Mouse (Mus musculus): ENCODE measurements around the gene Slc30a3. TPM values are rescaled to one million over a fixed set of nuclear protein-coding genes. Genes with fewer than 3 reads are reported as not detected.

Gene Slc30a3
- polyA plus RNA-seq, 2 experiments: 0.26 to 0.41 TPM

DNA sequence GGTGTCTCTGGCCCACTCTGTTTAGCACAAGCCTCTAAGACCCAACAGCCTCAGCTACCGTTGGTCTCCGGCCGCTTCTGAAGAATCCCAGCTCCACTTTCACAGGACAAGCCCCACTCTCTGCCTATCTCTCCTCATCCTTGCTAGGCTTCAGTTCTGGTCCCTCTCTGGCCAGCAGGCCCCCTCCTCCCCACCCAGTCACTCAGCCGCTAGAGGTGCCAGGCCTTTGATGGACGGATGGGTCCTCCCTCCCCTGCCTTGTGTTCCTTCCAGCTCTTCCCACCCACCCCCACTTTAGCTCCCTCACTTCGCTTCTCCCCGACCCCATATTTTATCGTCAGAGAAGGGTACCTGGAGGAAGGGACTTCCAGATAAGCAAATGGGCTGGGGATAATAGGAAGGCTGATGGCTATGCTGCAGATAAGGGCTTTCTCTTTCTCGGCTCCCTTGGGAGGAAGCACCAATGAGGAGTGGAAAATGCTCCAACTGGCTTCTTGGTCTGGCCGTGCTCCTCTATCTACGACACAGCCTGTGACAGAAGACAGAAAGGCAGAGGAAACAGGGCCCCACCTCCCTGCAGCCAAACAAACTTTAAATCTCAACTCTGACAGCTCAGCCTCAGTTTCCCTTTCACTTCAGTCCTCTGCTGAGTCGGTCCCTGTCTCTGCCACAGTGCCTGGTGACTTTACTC, 25.0 kb downstream of the Slc30a3 start:
- peaks cover 3% of the 10 kb centered on the region; the same call in 1 of the 2 replicates for H3K27me3 ChIP-seq (ENCODE audit: control insufficient read depth, insufficient read depth, low read length)
- no peak for DNase-seq (ENCODE audit: low read depth in 3 of 3, low spot score in 3 of 3)
- 15% methylated on average over 12 of the region's 12 CpGs for WGBS (ENCODE audit: insufficient replicate concordance)
- H3K4me3 ChIP-seq (ENCODE audit: insufficient read depth in 1 of 2, low read depth in 2 of 2, low read length in 2 of 2): no peak overlapping the region
- no peak for TF ChIP-seq EP300 (IDR thresholded peaks at IDR 0.05; ENCODE audit: low read depth)
- TF ChIP-seq CTCF (IDR thresholded peaks at IDR 0.05; ENCODE audit: low read depth): no peak
- H3K4me1 ChIP-seq (replicated peaks; ENCODE audit: control insufficient read depth in 2 of 2, insufficient read depth in 2 of 2, low read length in 1 of 2): peaks cover 0 to 7% of the 10 kb centered on the region in 2 experiments; a peak in 2 of 4 replicates
- no peaks in the 10 kb centered on the region for H3K9me3 ChIP-seq (ENCODE audit: control insufficient read depth, low read length)
- no peak for ATAC-seq (ENCODE audit: insufficient read depth)
- no peaks in the 10 kb centered on the region; the same call in 1 of the 2 replicates for H3K36me3 ChIP-seq (replicated peaks; ENCODE audit: control insufficient read depth, insufficient read depth, low read depth)
- no peak overlapping the region; the same call in 1 of the 2 replicates for H3K9ac ChIP-seq (replicated peaks)
- H3K4me2 ChIP-seq (ENCODE audit: low read depth): peak overlapping the region; percentile 8; the same call in 1 of the 2 replicates
- no peak overlapping the region for H3K27ac ChIP-seq

DNA sequence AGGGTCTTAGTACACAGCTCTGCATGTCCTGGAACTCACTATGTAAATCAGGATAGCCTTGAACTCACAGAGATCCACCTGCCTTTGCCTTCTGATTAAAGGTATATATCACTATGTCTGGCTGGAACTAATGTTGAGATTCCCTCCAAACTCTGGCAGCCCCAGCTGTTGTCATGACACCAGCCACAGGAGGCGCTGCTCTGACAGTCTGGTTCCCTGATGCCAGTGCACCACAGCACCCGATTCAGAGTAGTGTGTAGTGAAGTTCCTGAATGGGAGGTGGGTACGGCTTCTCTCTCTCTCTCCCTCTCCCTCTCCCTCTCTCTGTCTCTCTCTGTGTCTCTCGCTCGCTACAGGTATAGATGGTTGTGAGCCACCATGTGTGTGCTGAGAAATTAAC, 25.7 kb downstream of the Slc30a3 start:
- Histone ChIP-seq H3K27ac (no peak overlapping the region), H3K4me3 (ENCODE audit: insufficient read depth in 1 of 2, low read depth in 2 of 2, low read length in 2 of 2) (no peak overlapping the region), H3K36me3 (replicated peaks; ENCODE audit: control insufficient read depth, insufficient read depth, low read depth) (no peaks in the 10 kb centered on the region; the same call in 1 of the 2 replicates), H3K9ac (replicated peaks) (no peak overlapping the region), H3K4me1 (replicated peaks; ENCODE audit: control insufficient read depth in 2 of 2, insufficient read depth in 2 of 2, low read length in 1 of 2) (peaks cover 0 to 7% of the 10 kb centered on the region in 2 experiments; a peak in 2 of 4 replicates), H3K9me3 (ENCODE audit: control insufficient read depth, low read length) (no peaks in the 10 kb centered on the region), H3K4me2 (ENCODE audit: low read depth) (no peak overlapping the region), H3K27me3 (ENCODE audit: control insufficient read depth, insufficient read depth, low read length) (peaks cover 3% of the 10 kb centered on the region; the same call in 1 of the 2 replicates)
- ATAC-seq (ENCODE audit: insufficient read depth) (no peak), DNase-seq (ENCODE audit: low read depth in 3 of 3, low spot score in 3 of 3) (no peak)
- TF ChIP-seq CTCF (IDR thresholded peaks at IDR 0.05; ENCODE audit: low read depth) (peak; percentile 82), EP300 (IDR thresholded peaks at IDR 0.05; ENCODE audit: low read depth) (no peak)
- WGBS (ENCODE audit: insufficient replicate concordance): 11% methylated on average over 5 of the region's 5 CpGs

DNA sequence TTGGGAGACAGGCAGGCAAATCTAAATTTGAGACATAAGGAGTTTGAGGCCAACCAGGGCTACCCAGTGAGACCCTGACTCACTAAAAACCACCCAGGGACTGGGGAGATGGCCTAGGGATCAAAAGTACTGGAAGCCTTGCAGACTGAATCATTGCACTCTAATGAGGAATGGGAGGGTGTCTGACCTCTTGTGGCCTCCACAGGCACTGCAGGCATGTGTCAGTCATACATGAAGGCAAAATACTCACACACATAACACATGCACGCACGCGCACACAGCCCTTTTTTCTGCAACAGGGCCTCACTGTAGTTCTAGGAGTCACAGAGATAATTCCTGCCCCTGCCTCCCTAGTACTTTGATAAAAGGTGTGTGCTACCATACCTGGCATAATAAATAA, 26.7 kb downstream of the Slc30a3 start:
- ATAC-seq (ENCODE audit: insufficient read depth): 0 out of 2 replicates have a peak, but pooled peaks have one; percentile 38
- 52% methylated on average over 3 of the region's 3 CpGs for WGBS (ENCODE audit: insufficient replicate concordance)
- TF ChIP-seq CTCF (IDR thresholded peaks at IDR 0.05; ENCODE audit: low read depth) (peak; percentile 90), EP300 (IDR thresholded peaks at IDR 0.05; ENCODE audit: low read depth) (no peak)
- H3K36me3 ChIP-seq (replicated peaks; ENCODE audit: control insufficient read depth, insufficient read depth, low read depth): peaks cover under 1% of the 10 kb centered on the region; the same call in 1 of the 2 replicates
- H3K4me3 ChIP-seq (ENCODE audit: insufficient read depth in 1 of 2, low read depth in 2 of 2, low read length in 2 of 2): no peak overlapping the region
- H3K4me1 ChIP-seq (replicated peaks; ENCODE audit: control insufficient read depth in 2 of 2, insufficient read depth in 2 of 2, low read length in 1 of 2): peaks cover 0 to 7% of the 10 kb centered on the region in 2 experiments; a peak in 2 of 4 replicates
- H3K4me2 ChIP-seq (ENCODE audit: low read depth): no peak overlapping the region
- H3K27ac ChIP-seq: no peak overlapping the region
- no peak for DNase-seq (ENCODE audit: low read depth in 3 of 3, low spot score in 3 of 3)
- H3K27me3 ChIP-seq (ENCODE audit: control insufficient read depth, insufficient read depth, low read length): peaks cover 3% of the 10 kb centered on the region; the same call in 1 of the 2 replicates
- no peaks in the 10 kb centered on the region for H3K9me3 ChIP-seq (ENCODE audit: control insufficient read depth, low read length)
- H3K9ac ChIP-seq (replicated peaks): no peak overlapping the region

DNA sequence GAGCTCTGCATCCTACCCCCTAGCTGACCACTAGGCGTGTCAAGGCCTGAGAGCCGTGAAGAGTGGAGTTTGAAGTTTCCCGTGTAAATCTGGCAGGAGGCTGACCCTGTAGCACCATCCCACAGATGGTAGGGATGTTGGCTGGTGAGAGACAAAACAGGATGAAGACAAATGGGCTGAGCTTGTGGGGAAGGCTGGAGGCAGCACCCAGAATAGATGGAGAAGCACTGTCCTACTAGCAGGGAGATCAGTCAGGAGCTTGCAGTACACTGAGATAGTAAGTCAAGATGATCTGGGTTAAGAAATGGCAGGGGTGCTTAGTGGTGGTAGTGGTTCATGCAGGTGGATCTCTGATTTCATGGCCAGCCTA, 27.3 kb downstream of the Slc30a3 start:
- no peak overlapping the region for H3K4me3 ChIP-seq (ENCODE audit: insufficient read depth in 1 of 2, low read depth in 2 of 2, low read length in 2 of 2)
- H3K27me3 ChIP-seq (ENCODE audit: control insufficient read depth, insufficient read depth, low read length): no peaks in the 10 kb centered on the region
- no peaks in the 10 kb centered on the region for H3K9me3 ChIP-seq (ENCODE audit: control insufficient read depth, low read length)
- TF ChIP-seq CTCF (IDR thresholded peaks at IDR 0.05; ENCODE audit: low read depth): no peak
- no peak for TF ChIP-seq EP300 (IDR thresholded peaks at IDR 0.05; ENCODE audit: low read depth)
- peaks cover 0 to 7% of the 10 kb centered on the region in 2 experiments; a peak in 2 of 4 replicates for H3K4me1 ChIP-seq (replicated peaks; ENCODE audit: control insufficient read depth in 2 of 2, insufficient read depth in 2 of 2, low read length in 1 of 2)
- H3K4me2 ChIP-seq (ENCODE audit: low read depth): no peak overlapping the region
- WGBS (ENCODE audit: insufficient replicate concordance): 45% methylated on average over 3 of the region's 3 CpGs
- DNase-seq (ENCODE audit: low read depth in 3 of 3, low spot score in 3 of 3) (no peak), ATAC-seq (ENCODE audit: insufficient read depth) (no peak)
- H3K36me3 ChIP-seq (replicated peaks; ENCODE audit: control insufficient read depth, insufficient read depth, low read depth): peaks cover 3% of the 10 kb centered on the region; the same call in 1 of the 2 replicates
- no peak overlapping the region for H3K9ac ChIP-seq (replicated peaks)
- H3K27ac ChIP-seq: no peak overlapping the region

DNA sequence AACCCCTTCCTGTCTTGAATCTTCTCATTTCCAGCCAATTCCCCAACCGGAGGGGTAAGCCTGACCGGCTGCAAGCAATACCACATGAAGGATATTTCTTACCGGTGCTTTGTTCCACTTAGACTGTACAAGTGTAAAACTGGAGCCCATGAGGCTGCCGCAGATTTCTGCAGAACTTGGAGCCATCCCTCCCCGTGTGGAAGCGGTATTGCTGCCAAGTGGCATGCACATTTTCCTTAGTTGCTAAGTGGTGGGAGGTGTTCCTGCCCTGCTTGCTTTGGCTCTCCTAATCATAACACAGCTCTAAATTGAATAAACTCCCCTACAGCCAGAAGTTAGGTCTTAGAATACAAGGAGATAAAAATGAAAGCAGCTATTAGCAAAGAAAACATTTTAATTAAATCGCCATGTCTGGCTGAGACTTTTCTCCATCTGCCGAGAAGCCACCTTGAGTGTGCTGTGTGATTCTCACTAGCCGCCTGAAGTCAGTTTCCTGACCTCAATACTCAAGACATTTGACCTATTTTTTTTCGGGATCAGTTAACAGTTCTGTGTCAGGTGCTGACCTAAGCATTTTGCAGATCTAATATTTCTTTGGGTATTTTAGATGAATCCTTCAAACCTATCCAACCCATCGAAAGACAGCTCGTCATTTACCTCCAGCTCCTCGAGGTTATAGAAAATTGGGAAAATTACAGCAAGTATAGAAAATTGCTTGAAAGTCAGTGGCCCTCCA, 27.8 kb downstream of the Slc30a3 start:
- no peak overlapping the region for H3K4me2 ChIP-seq (ENCODE audit: low read depth)
- ATAC-seq (ENCODE audit: insufficient read depth) (no peak), DNase-seq (ENCODE audit: low read depth in 3 of 3, low spot score in 3 of 3) (no peak)
- H3K27ac ChIP-seq: no peak overlapping the region
- no peaks in the 10 kb centered on the region for H3K9me3 ChIP-seq (ENCODE audit: control insufficient read depth, low read length)
- TF ChIP-seq EP300 (IDR thresholded peaks at IDR 0.05; ENCODE audit: low read depth) (no peak), CTCF (IDR thresholded peaks at IDR 0.05; ENCODE audit: low read depth) (no peak)
- peaks cover 0 to 7% of the 10 kb centered on the region in 2 experiments; a peak in 2 of 4 replicates for H3K4me1 ChIP-seq (replicated peaks; ENCODE audit: control insufficient read depth in 2 of 2, insufficient read depth in 2 of 2, low read length in 1 of 2)
- H3K27me3 ChIP-seq (ENCODE audit: control insufficient read depth, insufficient read depth, low read length): no peaks in the 10 kb centered on the region
- peaks cover 6% of the 10 kb centered on the region for H3K36me3 ChIP-seq (replicated peaks; ENCODE audit: control insufficient read depth, insufficient read depth, low read depth)
- H3K4me3 ChIP-seq (ENCODE audit: insufficient read depth in 1 of 2, low read depth in 2 of 2, low read length in 2 of 2): no peak overlapping the region
- no peak overlapping the region for H3K9ac ChIP-seq (replicated peaks)
- WGBS (ENCODE audit: insufficient replicate concordance): 67% methylated on average over 13 of the region's 13 CpGs

Data from liver, embryonic 14.5 days (tissue).